Mouse (Mus musculus) liver, postnatal 0 days (tissue): ENCODE results near the gene N4bp2l2. TPM values are rescaled to one million over a fixed set of nuclear protein-coding genes. Genes with fewer than 3 reads are reported as not detected.
"Not testable (repeated sequence)": the region's sequence is repeated elsewhere in the genome, so short reads cannot be mapped to it uniquely, and the experiment has no call there.

Experiments
- ATAC-seq: fragments of 200-750 bp; cut with Nextera tagmentation; 2 replicates; pipeline ENCODE4 v1.8.0; 2017; ENCODE audit warnings: mild to moderate bottlenecking, moderate library complexity
- DNase-seq: peaks from one replicate; pipeline ENCODE4 v3.0.0-alpha.2; 2016
- H3K27ac ChIP-seq: fragments of 300-500 bp; sonication (generic); 2 replicates; pipeline ENCODE4 v1.5.1; 2014; ENCODE audit warnings: antibody characterized with exemption, moderate library complexity, mild to moderate bottlenecking, low read depth
- H3K27me3 ChIP-seq: fragments of 300-500 bp; sonication (generic); 2 replicates; pipeline ENCODE4 v1.6.1; 2014; ENCODE audit warnings: low read length, control low read depth, mixed read lengths; ENCODE audit not compliant: insufficient read depth
- H3K36me3 ChIP-seq: fragments of 300-500 bp; sonication (generic); replicated peaks from 2 replicates; pipeline ENCODE4 v1.6.1; 2014; ENCODE audit warnings: mild to moderate bottlenecking, control low read depth, low read length, moderate library complexity, mixed read lengths; ENCODE audit not compliant: insufficient read depth
- H3K4me1 ChIP-seq: fragments of 300-500 bp; sonication (generic); 2 replicates; pipeline ENCODE4 v1.6.1; 2014; ENCODE audit warnings: antibody characterized with exemption, mild to moderate bottlenecking, control low read depth; ENCODE audit not compliant: insufficient read depth
- H3K4me2 ChIP-seq: fragments of 300-500 bp; sonication (generic); 2 replicates; pipeline ENCODE4 v1.6.1; 2014; ENCODE audit warnings: low read depth, mild to moderate bottlenecking, low read length, moderate library complexity, mixed read lengths
- H3K4me3 ChIP-seq: fragments of 300-500 bp; sonication (generic); 2 replicates; pipeline ENCODE4 v1.5.1; 2014; ENCODE audit warnings: low read depth, low read length
- H3K9ac ChIP-seq: fragments of 300-500 bp; sonication (generic); replicated peaks from 2 replicates; pipeline ENCODE4 v1.6.1; 2014; ENCODE audit warnings: mild to moderate bottlenecking, moderate library complexity
- H3K9me3 ChIP-seq: fragments of 300-500 bp; sonication (generic); 2 replicates; pipeline ENCODE4 v1.6.1; 2016; ENCODE audit warnings: mild to moderate bottlenecking, control low read depth, low read length, mixed read lengths
- CTCF ChIP-seq: sonication (generic); IDR thresholded peaks from 2 replicates; pipeline ENCODE4 v1.5.1; 2016; ENCODE audit warnings: antibody characterized with exemption, low read depth
- EP300 ChIP-seq: IDR thresholded peaks from 2 replicates; pipeline ENCODE4 v1.6.1; 2016; ENCODE audit warnings: antibody characterized with exemption, low read depth, mild to moderate bottlenecking
- WGBS: fragments of 180-500 bp; shearing (Covaris S2); extraction: QIAGEN DNeasy Blood & Tissue Kit; methylation state at CpG from one replicate; pipeline ENCODE4 v1.1.7; 2014; ENCODE audit not compliant: insufficient replicate concordance; 5-methylcytosine and 5-hydroxymethylcytosine counted together
- polyA plus RNA-seq: library from polyadenylated mRNA; unstranded; fragments of >200 nt; fragmentation: Nextera tagmentation; extraction: Ambion mirVana; gene quantifications from 2 replicates; pipeline ENCODE4 v1.2.1, GENCODE M21; 2015

The N4bp2l2 gene
- polyA plus RNA-seq, 1 experiment from 2014 or later: 21.4 TPM

- Histone ChIP-seq H3K36me3 (no peaks in the 10 kb centered on the region), H3K4me2 (no peak overlapping the region), H3K4me3 (no peak overlapping the region), H3K4me1 (peaks cover 3% of the 10 kb centered on the region; the same call in 1 of the 2 replicates), H3K27ac (no peak overlapping the region), H3K9ac (no peak overlapping the region), H3K27me3 (no peaks in the 10 kb centered on the region), H3K9me3 (no peaks in the 10 kb centered on the region)
- TF ChIP-seq EP300: no peak
- no peak for TF ChIP-seq CTCF
- DNase-seq (no peak), ATAC-seq (no peak)
- WGBS: 56% methylated on average over 4 of the region's 4 CpGs
Observed at GRCm38 (mm10) chr5:150668731-150669130, 2.7 kb upstream of the N4bp2l2 start.

GRCm38 (mm10) chr5:150665132-150665954 lies 640 bp downstream of the N4bp2l2 start:
- Histone ChIP-seq H3K9me3 (no peaks in the 10 kb centered on the region), H3K4me2 (peak overlapping the region; percentile 66), H3K9ac (peak overlapping the region; percentile 89), H3K27me3 (no peaks in the 10 kb centered on the region), H3K4me1 (peaks cover 17% of the 10 kb centered on the region), H3K4me3 (peak overlapping the region; percentile 89), H3K27ac (peak overlapping the region; percentile 98), H3K36me3 (peaks cover 20% of the 10 kb centered on the region)
- TF ChIP-seq EP300 (peak; percentile 76), CTCF (peak; percentile 93)
- peak; percentile 98 for ATAC-seq
- DNase-seq: peak; percentile 94
- under 1% methylated on average over 52 of the region's 52 CpGs for WGBS

- peaks cover 17% of the 10 kb centered on the region for H3K4me1 ChIP-seq
- peak overlapping the region; percentile 66 for H3K4me2 ChIP-seq
- no peaks in the 10 kb centered on the region for H3K27me3 ChIP-seq
- TF ChIP-seq EP300 (no peak), CTCF (no peak)
- ATAC-seq (no peak), DNase-seq (no peak)
- peak overlapping the region; percentile 98 for H3K27ac ChIP-seq
- H3K36me3 ChIP-seq: peaks cover 20% of the 10 kb centered on the region
- peak overlapping the region; percentile 89 for H3K4me3 ChIP-seq
- WGBS: under 1% methylated on average over 10 of the region's 10 CpGs
- H3K9ac ChIP-seq: peak overlapping the region; percentile 89
- H3K9me3 ChIP-seq: no peaks in the 10 kb centered on the region
Observed at GRCm38 (mm10) chr5:150664794-150665131, 1.2 kb downstream of the N4bp2l2 start.

GRCm38 (mm10) chr5:150663926-150664325 lies 2.1 kb downstream of the N4bp2l2 start:
- 64% methylated on average over 7 of the region's 7 CpGs for WGBS
- Histone ChIP-seq H3K4me2 (peak overlapping the region; percentile 66), H3K4me1 (peaks cover 17% of the 10 kb centered on the region), H3K36me3 (peaks cover 20% of the 10 kb centered on the region), H3K4me3 (peak overlapping the region; percentile 89; the same call in 1 of the 2 replicates)
- not testable (repeated sequence) for DNase-seq, H3K9me3 ChIP-seq, H3K27ac ChIP-seq, ATAC-seq, H3K9ac ChIP-seq, H3K27me3 ChIP-seq

GRCm38 (mm10) chr5:150660296-150660695 lies 5.7 kb downstream of the N4bp2l2 start:
- WGBS: 94% methylated on average over 3 of the region's 3 CpGs
- peaks cover 29% of the 10 kb centered on the region for H3K4me1 ChIP-seq
- H3K36me3 ChIP-seq: peaks cover 34% of the 10 kb centered on the region
- not testable (repeated sequence) for H3K9me3 ChIP-seq, H3K27me3 ChIP-seq, H3K27ac ChIP-seq, ATAC-seq, DNase-seq, H3K9ac ChIP-seq, H3K4me3 ChIP-seq
- H3K4me2 ChIP-seq: peak overlapping the region; percentile 18; the same call in 1 of the 2 replicates

- ATAC-seq, H3K4me3 ChIP-seq, H3K27me3 ChIP-seq, H3K27ac ChIP-seq, H3K9ac ChIP-seq, H3K9me3 ChIP-seq, H3K4me2 ChIP-seq, DNase-seq: not testable (repeated sequence)
- 85% methylated on average over 6 of the region's 6 CpGs for WGBS
- H3K4me1 ChIP-seq: peaks cover 29% of the 10 kb centered on the region
- H3K36me3 ChIP-seq: peaks cover 42% of the 10 kb centered on the region
Observed at GRCm38 (mm10) chr5:150659425-150659824, 6.6 kb downstream of the N4bp2l2 start.

- peaks cover 32% of the 10 kb centered on the region for H3K36me3 ChIP-seq
- no peaks in the 10 kb centered on the region for H3K27me3 ChIP-seq
- ATAC-seq (no peak), DNase-seq (no peak)
- no peaks in the 10 kb centered on the region for H3K9me3 ChIP-seq
- H3K4me3 ChIP-seq: no peak overlapping the region
- H3K27ac ChIP-seq: no peak overlapping the region
- no peak for TF ChIP-seq CTCF
- TF ChIP-seq EP300: no peak
- H3K4me2 ChIP-seq: no peak overlapping the region
- no peak overlapping the region for H3K9ac ChIP-seq
- peaks cover 11% of the 10 kb centered on the region for H3K4me1 ChIP-seq
Observed at GRCm38 (mm10) chr5:150654548-150654947, 11.4 kb downstream of the N4bp2l2 start.
